Mouse (Mus musculus) testis, adult 2 months (tissue): ENCODE results near the gene Hykk. TPM values are rescaled to one million over a fixed set of nuclear protein-coding genes. Genes with fewer than 3 reads are reported as not detected.

Experiments
- H3K27ac ChIP-seq: fragments of 200-500 bp; 2 replicates; pipeline ENCODE4 v1.5.1; 2012; ENCODE audit warnings: low read depth, low read length; ENCODE audit not compliant: control insufficient read depth, insufficient read depth
- H3K27me3 ChIP-seq: fragments of 200-500 bp; 2 replicates; pipeline ENCODE4 v1.6.1; 2012; ENCODE audit warnings: mild to moderate bottlenecking, low read length, moderate library complexity; ENCODE audit not compliant: control insufficient read depth, insufficient read depth
- H3K36me3 ChIP-seq: fragments of 200-500 bp; 2 replicates; pipeline ENCODE4 v1.6.1; 2012; ENCODE audit warnings: mild to moderate bottlenecking, low read length; ENCODE audit not compliant: control insufficient read depth, insufficient read depth
- H3K4me1 ChIP-seq: fragments of 200-500 bp; 2 replicates; pipeline ENCODE4 v1.6.1; 2012; ENCODE audit warnings: low read length; ENCODE audit not compliant: control insufficient read depth, insufficient read depth
- H3K4me3 ChIP-seq: fragments of 200-500 bp; 2 replicates; pipeline ENCODE4 v1.5.1; 2012; ENCODE audit warnings: low read depth, mild to moderate bottlenecking, low read length, moderate library complexity, mixed read lengths; ENCODE audit not compliant: control insufficient read depth
- CTCF ChIP-seq: fragments of 200-500 bp; IDR thresholded peaks from 2 replicates; pipeline ENCODE4 v1.5.1; 2012; ENCODE audit warnings: low read depth, mild to moderate bottlenecking, inconsistent platforms, low read length, moderate library complexity; ENCODE audit not compliant: control insufficient read depth, insufficient read depth, insufficient replicate concordance
- POLR2A ChIP-seq: fragments of 200-500 bp; IDR thresholded peaks from 2 replicates; pipeline ENCODE4 v1.6.1; 2012; ENCODE audit warnings: low read depth, mild to moderate bottlenecking, inconsistent platforms, low read length, moderate library complexity; ENCODE audit not compliant: control insufficient read depth
- polyA plus RNA-seq: library from polyadenylated mRNA; depleted of rRNA; stranded (reverse); fragments of >200 nt; gene quantifications from 2 replicates; pipeline ENCODE4 v1.2.3, GENCODE M21; 2012

Hykk gene
- polyA plus RNA-seq, 1 experiment, result 0.36 TPM

GRCm38 (mm10) chr9:54918191-54918590, 1.1 kb downstream of the Hykk start:
- Histone ChIP-seq H3K36me3 (no peaks in the 10 kb centered on the region), H3K4me1 (peaks cover 5% of the 10 kb centered on the region), H3K27ac (no peak overlapping the region), H3K27me3 (no peaks in the 10 kb centered on the region), H3K4me3 (no peak overlapping the region)
- TF ChIP-seq POLR2A, result no peak
- TF ChIP-seq CTCF, result no peak

DNA sequence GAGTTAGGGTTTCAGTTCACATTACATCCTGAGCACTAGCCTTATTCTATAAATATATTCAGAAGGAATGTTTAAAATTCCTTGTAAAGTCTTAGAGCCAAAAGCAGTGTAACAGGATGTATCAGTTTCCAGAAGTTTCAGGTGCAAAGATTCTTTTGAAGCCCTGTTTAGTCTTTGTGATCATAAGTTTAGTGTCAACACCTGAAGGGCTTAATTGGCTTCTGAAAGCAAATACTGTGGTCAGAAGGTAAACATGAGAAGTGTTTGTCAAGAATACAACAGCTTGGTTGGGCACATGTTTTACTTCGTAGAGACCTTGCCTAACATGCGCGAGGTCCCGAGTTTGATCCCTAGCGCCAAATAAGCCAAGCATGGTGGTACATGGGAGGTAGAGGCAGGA, 1.7 kb downstream of the Hykk start:
- no peak overlapping the region for H3K4me3 ChIP-seq
- no peak for TF ChIP-seq POLR2A
- no peak for TF ChIP-seq CTCF
- H3K4me1 ChIP-seq, result peaks cover 5% of the 10 kb centered on the region
- H3K36me3 ChIP-seq, result no peaks in the 10 kb centered on the region
- no peak overlapping the region for H3K27ac ChIP-seq
- H3K27me3 ChIP-seq, result no peaks in the 10 kb centered on the region

DNA sequence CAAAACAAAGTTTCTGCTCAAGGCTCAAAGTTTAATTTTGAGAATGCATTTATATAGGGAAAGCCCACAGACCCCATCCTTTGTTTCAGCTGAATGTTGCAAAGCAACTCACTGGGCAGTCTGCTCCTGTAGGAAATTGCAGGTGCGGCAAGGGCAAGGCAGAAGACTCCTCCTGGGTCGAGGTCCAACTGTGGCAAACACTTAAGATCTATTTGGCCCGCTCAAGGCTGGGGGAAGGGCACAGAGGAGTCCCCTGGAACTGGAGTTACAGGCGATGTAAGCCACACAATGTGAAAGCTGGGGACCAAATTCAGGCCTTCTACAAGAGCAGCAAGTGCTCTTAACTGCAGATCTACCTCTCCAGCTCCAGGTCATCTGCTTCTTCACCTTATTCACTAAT, 2.9 kb downstream of the Hykk start:
- Histone ChIP-seq H3K27ac (no peak overlapping the region), H3K27me3 (no peaks in the 10 kb centered on the region), H3K4me3 (no peak overlapping the region), H3K36me3 (no peaks in the 10 kb centered on the region), H3K4me1 (peaks cover 5% of the 10 kb centered on the region)
- TF ChIP-seq CTCF (no peak), POLR2A (no peak)

- no peaks in the 10 kb centered on the region for H3K27me3 ChIP-seq
- H3K36me3 ChIP-seq, result no peaks in the 10 kb centered on the region
- no peak overlapping the region for H3K4me3 ChIP-seq
- no peak for TF ChIP-seq POLR2A
- TF ChIP-seq CTCF, result no peak
- no peak overlapping the region for H3K27ac ChIP-seq
- no peaks in the 10 kb centered on the region for H3K4me1 ChIP-seq
These were observed 13.7 kb downstream of the Hykk start for GRCm38 (mm10) chr9:54930741-54931140.

DNA sequence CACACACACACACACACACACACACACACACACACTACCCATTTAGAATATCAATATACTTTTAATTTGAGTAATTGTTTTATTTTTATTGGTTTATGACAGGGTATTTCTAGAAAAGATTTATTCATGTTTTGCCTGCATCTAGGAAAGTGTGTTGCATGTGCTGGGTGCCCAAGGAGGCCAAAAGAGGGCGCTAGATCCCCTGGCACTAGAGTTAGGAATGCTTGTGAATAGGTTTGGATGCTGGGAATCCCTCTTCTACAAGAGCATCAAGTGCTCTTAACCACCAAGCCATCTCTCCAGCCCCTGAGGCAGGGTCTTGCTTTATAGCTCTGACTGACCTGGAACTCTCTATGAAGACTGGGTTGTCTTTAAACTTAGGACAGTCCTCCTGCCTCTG, 14.7 kb downstream of the Hykk start:
- no peaks in the 10 kb centered on the region for H3K27me3 ChIP-seq
- H3K36me3 ChIP-seq, result no peaks in the 10 kb centered on the region
- TF ChIP-seq POLR2A (no peak), CTCF (no peak; the same call in 1 of the 2 replicates)
- H3K27ac ChIP-seq, result no peak overlapping the region
- no peak overlapping the region for H3K4me3 ChIP-seq
- H3K4me1 ChIP-seq, result no peaks in the 10 kb centered on the region

DNA sequence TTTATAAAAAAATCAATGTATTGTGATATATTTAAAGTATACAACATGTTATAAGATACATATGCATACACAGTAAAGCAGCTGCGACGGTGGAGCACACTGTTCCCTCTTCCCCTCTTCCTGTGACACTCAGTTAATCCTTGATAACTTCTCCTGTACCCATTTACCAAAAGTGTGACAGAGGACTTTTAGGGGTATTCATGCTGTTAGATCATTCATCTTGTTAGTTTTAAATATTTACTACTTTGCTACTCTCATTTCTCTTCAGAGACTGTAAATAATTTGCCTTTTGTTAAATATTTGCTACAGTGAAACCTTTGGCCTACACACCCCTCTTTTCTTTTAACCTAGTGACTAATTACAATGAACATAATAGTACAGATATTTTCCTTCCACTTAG, 15.3 kb downstream of the Hykk start:
- H3K27ac ChIP-seq, result no peak overlapping the region
- H3K4me3 ChIP-seq, result no peak overlapping the region
- TF ChIP-seq POLR2A (no peak), CTCF (no peak)
- no peaks in the 10 kb centered on the region for H3K27me3 ChIP-seq
- no peaks in the 10 kb centered on the region for H3K4me1 ChIP-seq
- no peaks in the 10 kb centered on the region for H3K36me3 ChIP-seq

GRCm38 (mm10) chr9:54942071-54942470, 25.0 kb downstream of the Hykk start:
- TF ChIP-seq POLR2A, result no peak
- TF ChIP-seq CTCF, result no peak
- Histone ChIP-seq H3K27ac (no peak overlapping the region), H3K27me3 (no peaks in the 10 kb centered on the region), H3K4me1 (no peaks in the 10 kb centered on the region), H3K36me3 (no peaks in the 10 kb centered on the region), H3K4me3 (no peak overlapping the region)

- Histone ChIP-seq H3K4me1 (no peaks in the 10 kb centered on the region), H3K27ac (no peak overlapping the region), H3K36me3 (no peaks in the 10 kb centered on the region), H3K4me3 (no peak overlapping the region), H3K27me3 (no peaks in the 10 kb centered on the region)
- no peak for TF ChIP-seq CTCF
- TF ChIP-seq POLR2A, result no peak
These were observed 27.4 kb downstream of the Hykk start for GRCm38 (mm10) chr9:54944467-54944866.
